Mouse (Mus musculus): ENCODE results near the gene Ppif. TPM values are rescaled to one million over a fixed set of nuclear protein-coding genes. Genes with fewer than 3 reads are reported as not detected.

Gene Ppif
- total and polyA plus RNA-seq, 3 experiments, result 29.1 to 106 (median 52.9) TPM

DNA sequence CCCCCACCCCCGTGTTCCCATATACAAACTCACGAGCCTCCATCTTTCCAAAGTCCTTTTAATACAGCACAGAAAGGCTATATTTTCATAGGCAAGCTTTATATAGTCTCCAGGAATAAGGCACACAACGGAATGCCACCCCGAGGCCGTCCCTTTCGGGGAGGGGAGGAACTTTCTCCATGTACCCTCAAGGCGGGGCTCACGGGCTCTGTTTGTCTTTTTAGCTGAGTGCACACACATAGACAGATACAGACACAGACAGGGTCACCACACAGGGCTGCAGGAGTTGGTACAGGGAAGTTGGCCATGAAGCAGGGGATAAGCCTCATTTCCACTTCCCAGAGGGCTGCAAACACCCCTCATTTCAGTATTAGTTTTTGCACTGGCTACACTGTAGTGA, 17.6 kb downstream of the Ppif start:
- Histone ChIP-seq H3K27me3 (replicated peaks) (no peaks in the 10 kb centered on the region), H3K79me2 (replicated peaks; ENCODE audit: control insufficient read depth, extremely low read depth, insufficient read depth, poor library complexity, severe bottlenecking) (no peaks in the 10 kb centered on the region), H3K27ac (ENCODE audit: insufficient read depth, low read depth) (no peak overlapping the region), H3K4me1 (ENCODE audit: control insufficient read depth in 1 of 2, insufficient read depth in 2 of 2) (peaks cover 0 to 22% of the 10 kb centered on the region in 2 experiments; a peak in 2 of 4 replicates), H3K9ac (ENCODE audit: insufficient read depth, low read depth) (no peak overlapping the region), H3K4me2 (ENCODE audit: insufficient read depth, low read depth, poor library complexity, severe bottlenecking) (no peak overlapping the region), H3K36me3 (replicated peaks in 1 of 2; ENCODE audit: control insufficient read depth in 1 of 2, insufficient read depth in 1 of 2, low read length in 1 of 2) (no peaks in the 10 kb centered on the region), H3K9me3 (replicated peaks; ENCODE audit: low read length) (no peaks in the 10 kb centered on the region), H3K4me3 (replicated peaks in 1 of 3; ENCODE audit: low read depth in 2 of 3, low read length in 2 of 3, poor library complexity in 1 of 3) (no peak overlapping the region)
- no peak for DNase-seq (ENCODE audit: extremely low read depth)
- in situ Hi-C loops (cut with MboI; ENCODE audit: low pct_ligation_motif_present, low pct_unique_long_range_greater_than_20kb, low sequenced_read_pairs) (loop anchor here (10.0 kb wide), 1 partner anchor 103 kb away; no protein-coding TSS in a partner anchor), dilution Hi-C loops (cut with MboI; ENCODE audit: extremely low pct_ligation_motif_present, extremely low pct_unique_long_range_greater_than_20kb, low sequenced_read_pairs) (no loop called here)
- TF ChIP-seq UBTF (IDR thresholded peaks at IDR 0.05; ENCODE audit: low read depth, low read length) (no peak), EP300 (IDR thresholded peaks at IDR 0.05; ENCODE audit: low read length) (no peak), NELFE (IDR thresholded peaks at IDR 0.05; ENCODE audit: low read depth, low read length) (no peak), TBP (conservative IDR thresholded peaks at IDR 0.05; ENCODE audit: low read depth, low read length) (no peak), GABPA (IDR thresholded peaks at IDR 0.05; ENCODE audit: insufficient replicate concordance, low read depth, low read length) (no peak), SIN3A (IDR thresholded peaks at IDR 0.05; ENCODE audit: low read length) (no peak), POLR2AphosphoS2 (IDR thresholded peaks at IDR 0.05; ENCODE audit: low read depth, low read length) (no peak), JUN (IDR thresholded peaks at IDR 0.05; ENCODE audit: insufficient read depth, low read depth, low read length) (no peak), USF2 (conservative IDR thresholded peaks at IDR 0.05; ENCODE audit: low read depth, low read length) (no peak), MXI1 (IDR thresholded peaks at IDR 0.05; ENCODE audit: low read depth, low read length) (no peak), ZMIZ1 (IDR thresholded peaks at IDR 0.05; ENCODE audit: low read depth, low read length) (no peak), E2F4 (IDR thresholded peaks at IDR 0.05; ENCODE audit: insufficient replicate concordance, low read depth, low read length) (no peak), CTCF (conservative IDR thresholded peaks at IDR 0.05 in 1 of 2, IDR thresholded peaks at IDR 0.05 in 1 of 2; ENCODE audit: low read depth in 2 of 2, low read length in 2 of 2) (no peak), CHD1 (IDR thresholded peaks at IDR 0.05; ENCODE audit: low read depth, low read length) (no peak)

DNA sequence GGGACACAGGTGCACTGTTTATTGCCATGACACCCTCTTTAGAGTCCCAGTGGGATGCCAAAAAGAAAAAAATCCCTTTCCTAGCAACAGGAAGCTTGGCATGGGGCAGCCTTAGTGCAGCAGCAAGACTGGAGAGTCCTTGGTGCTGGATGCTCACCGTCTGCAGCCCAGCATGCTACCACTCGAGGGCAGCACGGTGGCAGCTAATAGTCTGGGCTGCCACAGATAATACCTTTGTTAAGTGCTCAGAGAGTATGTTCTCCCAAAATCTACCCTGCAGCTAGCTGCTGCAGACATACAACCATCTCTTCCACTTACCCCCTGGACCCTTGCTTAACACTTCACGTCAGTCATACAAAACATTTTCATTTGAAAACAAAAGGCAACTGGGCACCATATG, 19.5 kb downstream of the Ppif start:
- H3K9ac ChIP-seq (ENCODE audit: insufficient read depth, low read depth), result no peak overlapping the region
- H3K9me3 ChIP-seq (replicated peaks; ENCODE audit: low read length), result no peaks in the 10 kb centered on the region
- no peak for DNase-seq (ENCODE audit: extremely low read depth)
- H3K27me3 ChIP-seq (replicated peaks), result no peaks in the 10 kb centered on the region
- TF ChIP-seq RAD21 (IDR thresholded peaks at IDR 0.05; ENCODE audit: low read depth, low read length), result peak; percentile 53
- TF ChIP-seq CTCF (conservative IDR thresholded peaks at IDR 0.05 in 1 of 2, IDR thresholded peaks at IDR 0.05 in 1 of 2; ENCODE audit: low read depth in 2 of 2, low read length in 2 of 2), result peak in 1 of 2 experiments; percentile 65; a peak in 2 of 4 replicates
- no peak for TF ChIP-seq POLR2A (IDR thresholded peaks at IDR 0.05; ENCODE audit: low read depth, low read length)
- peak; percentile 43 for TF ChIP-seq SMC3 (IDR thresholded peaks at IDR 0.05; ENCODE audit: low read depth, low read length)
- H3K4me3 ChIP-seq (replicated peaks in 1 of 3; ENCODE audit: low read depth in 2 of 3, low read length in 2 of 3, poor library complexity in 1 of 3), result no peak overlapping the region
- H3K36me3 ChIP-seq (replicated peaks in 1 of 2; ENCODE audit: control insufficient read depth in 1 of 2, insufficient read depth in 1 of 2, low read length in 1 of 2), result no peaks in the 10 kb centered on the region
- H3K4me2 ChIP-seq (ENCODE audit: insufficient read depth, low read depth, poor library complexity, severe bottlenecking), result no peak overlapping the region
- in situ Hi-C loops (cut with MboI; ENCODE audit: low pct_ligation_motif_present, low pct_unique_long_range_greater_than_20kb, low sequenced_read_pairs), result loop anchor here (10.0 kb wide), 1 partner anchor 101 kb away; no protein-coding TSS in a partner anchor
- H3K27ac ChIP-seq (ENCODE audit: insufficient read depth, low read depth), result no peak overlapping the region
- H3K4me1 ChIP-seq (ENCODE audit: control insufficient read depth in 1 of 2, insufficient read depth in 2 of 2), result peaks cover 0 to 11% of the 10 kb centered on the region in 2 experiments; a peak in 2 of 4 replicates
- dilution Hi-C loops (cut with MboI; ENCODE audit: extremely low pct_ligation_motif_present, extremely low pct_unique_long_range_greater_than_20kb, low sequenced_read_pairs), result no loop called here
- H3K79me2 ChIP-seq (replicated peaks; ENCODE audit: control insufficient read depth, extremely low read depth, insufficient read depth, poor library complexity, severe bottlenecking), result no peaks in the 10 kb centered on the region
